Comparison of ENCODE assay signal across 17 mouse cellular contexts in the genomic region with DNA sequence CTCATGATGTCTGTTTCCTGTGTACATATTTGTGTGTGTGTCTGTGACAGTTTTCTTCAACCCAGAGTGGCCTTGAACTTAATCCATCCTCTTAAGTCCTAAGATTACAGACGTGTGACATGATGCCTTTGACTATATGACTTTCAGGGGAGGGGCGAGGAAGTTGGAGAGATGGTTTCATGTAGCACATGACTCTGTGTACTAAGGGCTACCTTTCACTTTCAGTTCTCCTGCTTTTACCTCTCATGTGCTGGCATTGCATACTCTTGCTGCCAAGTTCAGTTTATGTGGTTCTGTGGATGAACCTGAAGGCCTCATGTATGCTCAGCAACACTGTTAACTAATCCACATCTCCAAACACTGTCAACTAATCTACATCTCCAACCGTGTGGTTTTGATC. TPM values are rescaled to one million over a fixed set of nuclear protein-coding genes. Genes with fewer than 3 reads are reported as not detected.
"Had no signal": no experiment of that assay in that cellular context is flagged by ENCODE, and none has a peak within 500 bp of the region (broad histone marks: within the 10 kb centered on the region; RNA-seq: fewer than 3 reads in every experiment).

No protein-coding gene starts in this region.

- ATAC-seq: liver, postnatal 0 days had no signal

- H3K27ac ChIP-seq: kidney, postnatal 0 days; limb, embryonic 10.5 days; liver, embryonic 13.5 days; lung, embryonic 15.5 days; neural tube, embryonic 12.5 days had no signal

- H3K9me3 ChIP-seq: limb, embryonic 10.5 days; liver, embryonic 13.5 days; lung, embryonic 15.5 days; neural tube, embryonic 12.5 days had no signal

- H3K9ac ChIP-seq: liver, embryonic 13.5 days; liver, postnatal 0 days; lung, embryonic 15.5 days; neural tube, embryonic 12.5 days had no signal

- H3K27me3 ChIP-seq: liver, embryonic 13.5 days; lung, embryonic 15.5 days; neural tube, embryonic 12.5 days had no signal

- DNase-seq: kidney, adult 9 months; kidney, postnatal 36 days; layer of hippocampus, adult 9-11 months; liver, embryonic 13.5 days; liver, postnatal 0 days; lung, postnatal 14 days; midbrain, embryonic 14.5 days; right cerebral cortex, postnatal 4 days; thymus, postnatal 4 days had no signal

- H3K4me2 ChIP-seq: liver, embryonic 13.5 days; lung, embryonic 15.5 days; neural tube, embryonic 12.5 days had no signal

- H3K4me1 ChIP-seq: limb, embryonic 10.5 days; liver, embryonic 13.5 days; lung, embryonic 15.5 days; neural tube, embryonic 12.5 days had no signal

- H3K4me3 ChIP-seq: limb, embryonic 10.5 days; liver, embryonic 13.5 days; lung, embryonic 15.5 days; myocyte; neural tube, embryonic 12.5 days had no signal

RNA-seq across cellular contexts. Expression of a gene that starts 35.0 kb away (rescaled TPM):
- polyA plus RNA-seq: kidney, postnatal 0 days; limb, embryonic 10.5 days; limb, embryonic 14.5 days; liver, embryonic 13.5 days; liver, postnatal 0 days; lung, embryonic 15.5 days; midbrain, embryonic 14.5 days; myocyte; neural tube, embryonic 12.5 days; spleen, adult 2 months; stomach, embryonic 16.5 days had no signal
